In the genomic region with DNA sequence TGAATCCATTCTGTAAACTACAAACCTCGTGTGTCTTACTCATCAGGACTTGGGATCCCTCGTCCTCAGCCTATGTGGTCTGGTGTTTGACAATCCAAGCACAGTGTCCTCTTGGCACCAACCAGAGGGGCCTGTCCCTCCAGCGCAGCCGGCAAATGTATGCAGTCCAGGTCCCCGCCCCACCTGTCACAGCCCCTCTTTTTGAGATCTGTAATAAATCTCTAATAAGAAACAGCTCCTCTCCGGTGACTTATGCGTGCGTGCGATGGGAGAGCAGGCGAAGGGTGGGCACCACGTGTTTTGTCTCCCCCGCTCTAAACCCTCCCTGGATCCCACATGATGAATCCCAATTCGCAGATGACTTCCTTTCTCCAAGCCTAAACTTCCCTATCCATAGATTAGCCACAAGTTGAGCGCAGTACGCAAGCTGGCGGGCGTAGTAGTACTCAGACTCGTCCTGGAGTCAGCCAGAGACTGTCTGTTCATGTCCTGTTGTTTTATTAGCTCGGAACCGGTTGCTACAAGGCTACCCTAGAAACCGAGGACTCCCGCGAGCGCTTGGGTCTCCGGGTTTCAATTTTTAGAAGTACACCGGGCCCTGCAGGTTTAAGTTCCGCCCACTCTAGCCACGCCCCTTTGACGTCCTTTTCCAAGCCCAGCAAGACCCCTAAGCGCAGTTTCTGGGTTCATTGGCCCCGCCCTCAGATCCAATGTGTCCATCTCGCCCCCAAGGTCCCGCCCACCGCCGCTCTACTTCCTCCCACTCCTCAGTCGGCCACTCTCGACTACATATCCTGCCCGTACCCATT, we compare ENCODE assay signal across 7 mouse cellular contexts. TPM values are rescaled to one million over a fixed set of nuclear protein-coding genes. Genes with fewer than 3 reads are reported as not detected.
A peak's percentile ranks its signal among the peaks of the same experiment; 100 is the strongest.
DNase-seq lines count a peak whose midpoint lies in the region; ATAC-seq lines count a peak whose summit lies in the region.

No protein-coding gene starts in this region.

- peak overlapping the region; percentile 94 for H3K4me3 ChIP-seq in lung, embryonic 16.5 days (ENCODE audit: low read length)
- H3K4me3 ChIP-seq in embryonic facial prominence, embryonic 14.5 days (ENCODE audit: low read depth, low read length) = peak overlapping the region; percentile 97
- H3K4me3 ChIP-seq in hindbrain, embryonic 16.5 days (ENCODE audit: low read length) = peak overlapping the region; percentile 94
- peak overlapping the region; percentile 78 for H3K4me3 ChIP-seq in liver, embryonic 16.5 days (ENCODE audit: low read depth, low read length)
- H3K4me3 ChIP-seq in stomach, embryonic 15.5 days (replicated peaks) = peak overlapping the region; percentile 99

- 1% methylated on average over 38 of the region's 38 CpGs for WGBS in lung, embryonic 16.5 days
- WGBS in embryonic facial prominence, embryonic 14.5 days = under 1% methylated on average over 38 of the region's 38 CpGs
- 1% methylated on average over 38 of the region's 38 CpGs for WGBS in hindbrain, embryonic 16.5 days
- 1% methylated on average over 38 of the region's 38 CpGs for WGBS in liver, embryonic 16.5 days (ENCODE audit: insufficient replicate concordance)
- WGBS in stomach, embryonic 15.5 days = under 1% methylated on average over 38 of the region's 38 CpGs

- no peaks in the 10 kb centered on the region for H3K27me3 ChIP-seq in lung, embryonic 16.5 days (ENCODE audit: control insufficient read depth, insufficient read depth, low read depth, low read length)
- H3K27me3 ChIP-seq in embryonic facial prominence, embryonic 14.5 days (replicated peaks; ENCODE audit: control insufficient read depth, insufficient read depth, low read length) = no peaks in the 10 kb centered on the region
- H3K27me3 ChIP-seq in hindbrain, embryonic 16.5 days (replicated peaks; ENCODE audit: control insufficient read depth, insufficient read depth, low read length) = no peaks in the 10 kb centered on the region
- no peaks in the 10 kb centered on the region for H3K27me3 ChIP-seq in liver, embryonic 16.5 days (ENCODE audit: control insufficient read depth, insufficient read depth, low read depth, low read length)
- H3K27me3 ChIP-seq in stomach, embryonic 15.5 days (replicated peaks) = no peaks in the 10 kb centered on the region

- ATAC-seq in lung, embryonic 16.5 days (ENCODE audit: low read depth) = no peak; the same call in 1 of the 2 replicates
- no peak for ATAC-seq in embryonic facial prominence, embryonic 14.5 days (ENCODE audit: low read depth)
- peak; percentile 2 for ATAC-seq in hindbrain, embryonic 16.5 days
- no peak for ATAC-seq in liver, embryonic 16.5 days (ENCODE audit: low read depth)
- ATAC-seq in stomach, embryonic 15.5 days (ENCODE audit: insufficient read depth, low FRiP score, low read depth) = no peak; the same call in 1 of the 2 replicates

- H3K36me3 ChIP-seq in lung, embryonic 16.5 days (ENCODE audit: control insufficient read depth, insufficient read depth, low read length) = peaks cover 38% of the 10 kb centered on the region
- peaks cover 58% of the 10 kb centered on the region for H3K36me3 ChIP-seq in embryonic facial prominence, embryonic 14.5 days (ENCODE audit: control insufficient read depth, insufficient read depth, low read length)
- H3K36me3 ChIP-seq in hindbrain, embryonic 16.5 days (ENCODE audit: control insufficient read depth, insufficient read depth, low read length) = peaks cover 48% of the 10 kb centered on the region
- peaks cover 33% of the 10 kb centered on the region for H3K36me3 ChIP-seq in liver, embryonic 16.5 days (ENCODE audit: control insufficient read depth, insufficient read depth)
- peaks cover 41% of the 10 kb centered on the region for H3K36me3 ChIP-seq in stomach, embryonic 15.5 days

- peak overlapping the region; percentile 94 for H3K9ac ChIP-seq in lung, embryonic 16.5 days (ENCODE audit: low read length)
- peak overlapping the region; percentile 66 for H3K9ac ChIP-seq in embryonic facial prominence, embryonic 14.5 days (ENCODE audit: low read depth, low read length)
- H3K9ac ChIP-seq in hindbrain, embryonic 16.5 days (ENCODE audit: low read depth, low read length) = peak overlapping the region; percentile 51
- peak overlapping the region; percentile 62 for H3K9ac ChIP-seq in liver, embryonic 16.5 days (ENCODE audit: low read depth, low read length)
- H3K9ac ChIP-seq in stomach, embryonic 15.5 days = peak overlapping the region; percentile 10; the same call in 1 of the 2 replicates

- peak overlapping the region; percentile 71 for H3K4me2 ChIP-seq in lung, embryonic 16.5 days (ENCODE audit: low read depth, low read length)
- H3K4me2 ChIP-seq in embryonic facial prominence, embryonic 14.5 days (ENCODE audit: low read depth, low read length) = peak overlapping the region; percentile 72
- H3K4me2 ChIP-seq in hindbrain, embryonic 16.5 days (ENCODE audit: low read length) = peak overlapping the region; percentile 65
- peak overlapping the region; percentile 89 for H3K4me2 ChIP-seq in liver, embryonic 16.5 days (ENCODE audit: low read depth, low read length)
- peak overlapping the region; percentile 78 for H3K4me2 ChIP-seq in stomach, embryonic 15.5 days

- peaks cover 46% of the 10 kb centered on the region for H3K4me1 ChIP-seq in lung, embryonic 16.5 days (replicated peaks; ENCODE audit: control insufficient read depth, insufficient read depth, low read length)
- H3K4me1 ChIP-seq in embryonic facial prominence, embryonic 14.5 days (ENCODE audit: control insufficient read depth, insufficient read depth, low read length) = peaks cover 12% of the 10 kb centered on the region; the same call in 1 of the 2 replicates
- H3K4me1 ChIP-seq in hindbrain, embryonic 16.5 days (ENCODE audit: control insufficient read depth, insufficient read depth, low read depth, low read length) = peaks cover 22% of the 10 kb centered on the region
- peaks cover 46% of the 10 kb centered on the region for H3K4me1 ChIP-seq in liver, embryonic 16.5 days (ENCODE audit: control insufficient read depth, low read depth, low read length)
- H3K4me1 ChIP-seq in stomach, embryonic 15.5 days = peaks cover 46% of the 10 kb centered on the region

- peak overlapping the region; percentile 92 for H3K27ac ChIP-seq in lung, embryonic 16.5 days (ENCODE audit: low read length)
- peak overlapping the region; percentile 93 for H3K27ac ChIP-seq in embryonic facial prominence, embryonic 14.5 days (replicated peaks; ENCODE audit: low read depth, low read length)
- peak overlapping the region; percentile 93 for H3K27ac ChIP-seq in hindbrain, embryonic 16.5 days (ENCODE audit: low read depth, low read length)
- peak overlapping the region; percentile 92 for H3K27ac ChIP-seq in liver, embryonic 16.5 days (ENCODE audit: low read length)
- peak overlapping the region; percentile 92 for H3K27ac ChIP-seq in stomach, embryonic 15.5 days

- H3K9me3 ChIP-seq in lung, embryonic 16.5 days (ENCODE audit: control insufficient read depth, low read length) = no peaks in the 10 kb centered on the region
- no peaks in the 10 kb centered on the region for H3K9me3 ChIP-seq in embryonic facial prominence, embryonic 14.5 days (ENCODE audit: control insufficient read depth, low read length)
- no peaks in the 10 kb centered on the region for H3K9me3 ChIP-seq in hindbrain, embryonic 16.5 days (ENCODE audit: control insufficient read depth, low read length)
- H3K9me3 ChIP-seq in liver, embryonic 16.5 days (replicated peaks; ENCODE audit: control insufficient read depth, low read length) = no peaks in the 10 kb centered on the region
- no peaks in the 10 kb centered on the region for H3K9me3 ChIP-seq in stomach, embryonic 15.5 days

- DNase-seq in lung, adult 18-20 months = no peak
- peak; percentile 57 for DNase-seq in adrenal gland, postnatal 14 days
- peak; percentile 99 for DNase-seq in embryonic facial prominence, embryonic 14.5 days (ENCODE audit: low spot score)

RNA-seq across cellular contexts. Expression of a gene that starts 1.0 kb away (rescaled TPM):
- polyA plus RNA-seq in lung, embryonic 16.5 days (2015; fragmentation: Nextera tagmentation; extraction: Ambion mirVana) = 36.6 and 37.9 TPM in 2 replicates
- total RNA-seq in adrenal gland, postnatal 14 days (2021) = 33.1 and 40.7 TPM in 2 replicates
- polyA plus RNA-seq in embryonic facial prominence, embryonic 14.5 days (2014; fragmentation: Nextera tagmentation; extraction: Ambion mirVana) = 27.0 and 27.5 TPM in 2 replicates
- 26.3 and 30.6 TPM in 2 replicates for polyA plus RNA-seq in hindbrain, embryonic 16.5 days (2015; fragmentation: Nextera tagmentation; extraction: Ambion mirVana)
- polyA plus RNA-seq in liver, embryonic 16.5 days (2015; fragmentation: Nextera tagmentation; extraction: Ambion mirVana) = 18.4 and 18.7 TPM in 2 replicates
- 40.5 and 40.9 TPM in 2 replicates for polyA plus RNA-seq in stomach, embryonic 15.5 days (2015; fragmentation: Nextera tagmentation; extraction: Ambion mirVana)

RNA-seq across cellular contexts. Expression of a gene that starts 8.6 kb away (rescaled TPM):
- 18.6 and 19.6 TPM in 2 replicates for polyA plus RNA-seq in lung, embryonic 16.5 days (2015; fragmentation: Nextera tagmentation; extraction: Ambion mirVana)
- 38.6 and 47.0 TPM in 2 replicates for total RNA-seq in adrenal gland, postnatal 14 days (2021)
- polyA plus RNA-seq in embryonic facial prominence, embryonic 14.5 days (2014; fragmentation: Nextera tagmentation; extraction: Ambion mirVana) = 6.7 and 8.7 TPM in 2 replicates
- polyA plus RNA-seq in hindbrain, embryonic 16.5 days (2015; fragmentation: Nextera tagmentation; extraction: Ambion mirVana) = 5.4 and 6.3 TPM in 2 replicates
- polyA plus RNA-seq in liver, embryonic 16.5 days (2015; fragmentation: Nextera tagmentation; extraction: Ambion mirVana) = 4.3 and 4.5 TPM in 2 replicates
- 23.5 and 25.3 TPM in 2 replicates for polyA plus RNA-seq in stomach, embryonic 15.5 days (2015; fragmentation: Nextera tagmentation; extraction: Ambion mirVana)

RNA-seq across cellular contexts. Expression of a gene that starts 23.1 kb away (rescaled TPM):
- polyA plus RNA-seq in lung, embryonic 16.5 days (2015; fragmentation: Nextera tagmentation; extraction: Ambion mirVana) = 0.05 and 0.10 TPM in 2 replicates
- total RNA-seq in adrenal gland, postnatal 14 days (2021) = 4.6 and 5.1 TPM in 2 replicates
- 0.04 and 0.14 TPM in 2 replicates for polyA plus RNA-seq in embryonic facial prominence, embryonic 14.5 days (2014; fragmentation: Nextera tagmentation; extraction: Ambion mirVana)
- polyA plus RNA-seq in hindbrain, embryonic 16.5 days (2015; fragmentation: Nextera tagmentation; extraction: Ambion mirVana) = not detected in 2 replicates
- polyA plus RNA-seq in liver, embryonic 16.5 days (2015; fragmentation: Nextera tagmentation; extraction: Ambion mirVana) = not detected in 2 replicates
- 0.04 and 0.12 TPM in 2 replicates for polyA plus RNA-seq in stomach, embryonic 15.5 days (2015; fragmentation: Nextera tagmentation; extraction: Ambion mirVana)

RNA-seq across cellular contexts. Expression of a gene that starts 27.2 kb away (rescaled TPM):
- polyA plus RNA-seq in lung, embryonic 16.5 days (2015; fragmentation: Nextera tagmentation; extraction: Ambion mirVana) = 41.0 and 43.1 TPM in 2 replicates
- total RNA-seq in adrenal gland, postnatal 14 days (2021) = 38.7 and 46.9 TPM in 2 replicates
- 48.4 and 56.3 TPM in 2 replicates for polyA plus RNA-seq in embryonic facial prominence, embryonic 14.5 days (2014; fragmentation: Nextera tagmentation; extraction: Ambion mirVana)
- polyA plus RNA-seq in hindbrain, embryonic 16.5 days (2015; fragmentation: Nextera tagmentation; extraction: Ambion mirVana) = 128 and 144 TPM in 2 replicates
- polyA plus RNA-seq in liver, embryonic 16.5 days (2015; fragmentation: Nextera tagmentation; extraction: Ambion mirVana) = 13.9 and 14.7 TPM in 2 replicates
- 43.1 and 47.6 TPM in 2 replicates for polyA plus RNA-seq in stomach, embryonic 15.5 days (2015; fragmentation: Nextera tagmentation; extraction: Ambion mirVana)

RNA-seq across cellular contexts. Expression of a gene that starts 28.6 kb away (rescaled TPM):
- polyA plus RNA-seq in lung, embryonic 16.5 days (2015; fragmentation: Nextera tagmentation; extraction: Ambion mirVana) = 29.3 and 32.9 TPM in 2 replicates
- total RNA-seq in adrenal gland, postnatal 14 days (2021) = 0.90 and 1.6 TPM in 2 replicates
- polyA plus RNA-seq in embryonic facial prominence, embryonic 14.5 days (2014; fragmentation: Nextera tagmentation; extraction: Ambion mirVana) = 8.1 and 9.9 TPM in 2 replicates
- polyA plus RNA-seq in hindbrain, embryonic 16.5 days (2015; fragmentation: Nextera tagmentation; extraction: Ambion mirVana) = 5.3 and 6.4 TPM in 2 replicates
- 0.82 and 1.4 TPM in 2 replicates for polyA plus RNA-seq in liver, embryonic 16.5 days (2015; fragmentation: Nextera tagmentation; extraction: Ambion mirVana)
- 32.6 and 38.7 TPM in 2 replicates for polyA plus RNA-seq in stomach, embryonic 15.5 days (2015; fragmentation: Nextera tagmentation; extraction: Ambion mirVana)

Comparison
In these comparisons a context has a peak if more than half of its experiments do, and no peak if none do; other contexts are left out.
1. H3K9ac ChIP-seq: peak in every context shown above with its lines; median percentile 94 in lung, embryonic 16.5 days; 66 in embryonic facial prominence, embryonic 14.5 days; 62 in liver, embryonic 16.5 days; 51 in hindbrain, embryonic 16.5 days; 10 in stomach, embryonic 15.5 days.
2. DNase-seq: peak in adrenal gland, postnatal 14 days (single experiment) and embryonic facial prominence, embryonic 14.5 days (single experiment); none in lung, adult 18-20 months (0 of 2).
3. Peak in every context shown above with its lines, with median percentiles within 50 percentile points of each other: H3K27ac ChIP-seq, H3K4me2 ChIP-seq and H3K4me3 ChIP-seq.